Mouse (Mus musculus): Measurements from ENCODE around the gene Nrip1.

The Nrip1 gene

DNA sequence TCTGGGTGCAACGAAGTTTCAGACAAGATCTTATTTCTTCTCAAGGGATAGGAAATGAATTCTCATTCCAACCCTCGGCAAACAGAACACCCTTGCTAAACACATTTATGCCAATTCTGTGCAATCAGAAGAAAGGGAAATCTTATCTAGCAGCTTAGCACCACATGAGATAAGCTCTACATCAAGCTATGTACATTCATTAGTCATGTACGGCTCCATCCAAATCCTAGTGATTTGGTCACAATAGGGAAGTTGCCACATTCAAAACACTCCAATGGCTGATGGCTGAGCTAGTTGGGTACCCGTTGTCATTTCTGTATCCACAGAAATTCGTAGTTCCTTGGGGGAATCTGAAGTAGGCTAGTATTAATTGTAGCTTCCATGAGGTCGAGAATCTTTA, 91.8 kb downstream of the Nrip1 start:
- DNase-seq (ENCODE audit: low read depth): no peak

DNA sequence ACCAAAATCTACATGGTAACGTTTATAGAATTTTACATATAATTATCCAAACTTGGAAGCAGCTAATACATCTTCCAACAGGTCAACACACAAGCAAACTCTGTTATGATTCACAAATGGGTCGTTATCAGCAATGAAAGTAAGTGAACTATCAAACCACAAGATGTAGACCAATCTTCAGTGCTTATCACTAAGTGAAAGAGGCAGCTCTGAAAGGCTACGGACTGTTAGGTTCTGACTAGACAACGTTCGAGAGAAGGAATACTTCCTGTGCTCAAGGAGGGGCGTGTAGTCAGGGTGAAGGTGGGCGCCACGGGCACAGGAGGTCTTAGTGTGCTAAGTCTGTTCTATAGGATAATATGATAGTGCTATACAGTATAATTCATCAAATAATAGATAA, 93.3 kb downstream of the Nrip1 start:
- no peak for DNase-seq (ENCODE audit: low read depth)

DNA sequence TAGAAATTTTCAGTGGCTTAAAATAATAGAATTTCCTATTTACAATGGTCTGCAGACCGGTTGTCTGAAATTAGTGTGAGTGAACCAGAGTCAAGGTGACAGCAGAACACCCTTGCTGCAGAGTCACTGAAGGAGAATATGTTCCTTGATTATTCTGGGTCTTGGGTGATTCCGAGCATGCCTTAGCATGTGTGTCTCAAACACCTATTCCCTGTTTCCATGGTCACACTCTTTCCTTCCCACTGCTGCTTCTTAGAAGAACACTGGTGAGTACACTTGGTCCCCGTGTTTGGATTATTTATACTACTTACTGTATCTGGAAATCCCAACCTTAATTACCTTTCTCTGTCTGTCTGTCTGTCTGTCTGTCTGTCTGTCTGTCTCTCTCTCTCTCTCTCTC, 97.4 kb downstream of the Nrip1 start:
- no peak for DNase-seq (ENCODE audit: low read depth)

DNA sequence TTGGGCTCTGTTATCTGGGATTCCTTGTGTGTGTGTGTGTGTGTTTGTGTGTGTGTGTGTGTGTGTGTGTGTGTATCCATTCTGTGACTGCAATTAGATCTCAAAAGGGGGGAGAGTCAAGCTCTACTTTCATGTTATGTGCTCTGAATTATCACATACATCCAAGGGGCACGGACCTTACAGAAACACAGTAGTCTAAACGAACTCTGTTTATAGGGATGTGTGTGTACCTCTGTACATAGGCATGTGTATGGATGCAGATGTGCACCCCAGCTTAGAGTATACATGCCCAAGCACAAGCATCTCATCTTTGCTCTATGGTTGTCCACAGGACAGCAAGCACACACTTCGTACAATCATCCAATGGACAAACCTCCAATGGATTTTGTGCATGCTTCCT, 98.0 kb downstream of the Nrip1 start:
- DNase-seq (ENCODE audit: low read depth): no peak

DNA sequence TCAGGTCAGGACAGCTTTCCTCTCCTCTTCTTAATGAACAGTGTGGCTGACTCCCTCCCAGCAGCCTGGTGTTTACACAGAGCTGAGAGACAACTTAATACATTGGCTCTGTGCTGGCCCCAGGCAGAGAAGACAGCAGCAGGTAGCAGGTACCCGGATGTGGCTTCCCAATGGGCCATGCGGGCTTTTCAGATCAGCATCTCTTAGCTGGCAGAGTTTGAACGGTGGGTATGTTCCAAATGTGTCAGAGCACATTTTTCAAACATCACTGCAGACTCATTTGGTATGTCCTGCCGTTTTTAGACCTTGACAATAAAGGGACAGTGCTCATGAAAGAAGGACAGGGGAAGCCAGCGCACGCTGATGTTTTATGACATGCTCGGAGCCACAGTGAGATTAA, 98.5 kb downstream of the Nrip1 start:
- no peak for DNase-seq (ENCODE audit: low read depth)

DNA sequence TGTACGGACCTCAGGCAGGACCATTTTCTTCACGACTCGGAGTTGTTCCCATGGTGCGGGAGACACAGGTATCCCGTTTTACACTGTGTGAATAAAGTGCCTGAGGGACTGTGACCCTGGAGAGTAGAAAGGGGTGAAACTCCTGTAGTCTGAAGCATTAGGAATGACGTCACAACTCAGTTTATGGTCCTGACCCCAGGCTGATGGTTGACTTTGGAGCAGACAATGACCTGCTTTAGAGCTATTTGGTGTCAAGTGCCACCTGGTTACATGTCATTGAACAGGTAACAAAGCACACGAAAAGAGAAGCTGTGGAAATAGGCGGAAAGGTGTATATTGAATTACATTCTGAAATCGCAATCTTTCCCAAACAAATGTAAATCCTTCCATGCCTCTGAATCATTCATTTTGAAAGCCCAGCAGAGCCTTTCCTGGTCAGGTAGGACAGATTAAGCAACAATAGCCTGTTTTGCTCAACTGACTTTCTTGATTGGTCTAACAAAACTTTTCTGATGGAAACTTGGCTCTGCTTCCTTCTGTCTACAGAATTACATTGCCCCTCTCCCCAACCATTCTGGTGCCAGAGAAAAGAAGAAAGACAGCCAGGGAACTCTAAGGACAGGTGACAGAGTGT, 106.9 kb downstream of the Nrip1 start:
- no peak for DNase-seq (ENCODE audit: low read depth)

DNA sequence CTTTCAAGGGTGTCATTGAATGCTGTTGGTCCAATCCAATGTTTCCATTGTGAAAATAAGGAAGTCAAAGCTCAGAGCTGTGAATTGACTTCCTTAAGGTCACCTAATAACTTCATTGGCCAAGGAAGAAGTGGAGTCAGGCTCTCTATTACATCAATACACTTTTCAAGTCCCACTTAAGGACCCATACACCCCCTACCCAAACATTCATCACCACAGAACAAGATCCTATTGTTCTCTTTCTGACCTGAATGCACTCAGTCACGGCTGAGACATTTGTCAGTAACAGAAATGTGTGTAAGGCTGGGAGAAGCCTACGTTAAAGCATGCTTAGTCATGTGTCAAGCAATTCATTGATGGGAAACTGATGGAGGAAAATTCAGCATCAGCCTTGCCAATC, 107.8 kb downstream of the Nrip1 start:
- DNase-seq (ENCODE audit: low read depth): no peak

DNA sequence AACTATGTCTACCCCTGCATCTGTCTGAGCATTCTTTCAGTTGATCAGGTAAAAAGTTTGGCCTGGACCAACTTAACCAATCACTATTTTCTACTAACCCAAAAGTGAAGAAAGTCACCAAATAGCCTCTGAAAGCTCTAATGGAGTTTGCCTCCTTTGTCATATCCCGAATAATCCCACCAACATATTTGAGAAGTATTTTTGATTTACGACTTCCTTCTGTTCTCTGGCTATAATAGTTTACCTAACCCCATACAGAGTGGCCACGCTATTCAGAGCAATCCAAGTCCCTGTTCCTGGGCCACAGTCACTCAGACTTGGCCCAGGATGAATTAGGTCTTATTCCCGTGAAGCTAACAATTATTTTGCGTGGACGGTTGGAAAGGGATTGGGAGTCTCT, 108.3 kb downstream of the Nrip1 start:
- DNase-seq (ENCODE audit: low read depth): no peak

DNA sequence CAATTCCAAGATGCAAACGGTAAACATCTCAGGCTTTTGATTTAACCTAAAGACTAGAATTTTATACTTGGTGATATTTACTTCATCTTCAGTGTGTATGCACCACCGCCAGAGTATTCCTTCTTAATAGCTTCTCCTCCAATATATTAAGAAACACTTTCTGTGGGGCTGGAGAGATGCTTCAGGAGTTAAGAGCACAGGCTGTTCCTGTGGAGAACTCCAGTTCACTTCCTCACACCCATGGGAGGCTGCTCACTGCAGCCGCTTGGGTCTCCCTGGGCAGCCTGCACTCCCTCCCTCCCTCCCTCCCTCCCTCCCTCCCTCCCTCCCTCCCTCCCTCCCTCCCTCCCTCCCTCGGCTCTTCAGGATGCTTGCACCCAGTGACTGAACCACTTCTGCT, 110.2 kb downstream of the Nrip1 start:
- DNase-seq (ENCODE audit: low read depth): no peak

DNA sequence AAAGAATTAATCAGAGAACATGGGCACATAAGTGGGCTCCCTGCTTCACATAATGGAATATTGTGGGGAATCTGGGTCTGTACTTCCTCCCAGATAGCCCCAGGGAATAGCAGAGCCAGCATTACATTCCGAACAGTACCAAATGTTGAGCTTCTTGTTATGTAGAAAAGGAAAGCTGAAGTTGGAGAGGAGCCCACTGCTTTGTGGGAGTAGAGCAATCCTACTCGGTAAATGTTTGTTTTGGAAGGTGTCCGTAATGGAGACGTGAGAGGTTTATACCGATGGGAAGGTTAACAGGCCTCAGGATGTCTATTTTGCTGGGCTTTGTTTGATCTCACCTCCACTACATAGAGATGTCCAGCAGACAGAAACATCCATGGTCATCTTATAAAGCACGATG, 113.3 kb downstream of the Nrip1 start:
- no peak for DNase-seq (ENCODE audit: low read depth)

DNA sequence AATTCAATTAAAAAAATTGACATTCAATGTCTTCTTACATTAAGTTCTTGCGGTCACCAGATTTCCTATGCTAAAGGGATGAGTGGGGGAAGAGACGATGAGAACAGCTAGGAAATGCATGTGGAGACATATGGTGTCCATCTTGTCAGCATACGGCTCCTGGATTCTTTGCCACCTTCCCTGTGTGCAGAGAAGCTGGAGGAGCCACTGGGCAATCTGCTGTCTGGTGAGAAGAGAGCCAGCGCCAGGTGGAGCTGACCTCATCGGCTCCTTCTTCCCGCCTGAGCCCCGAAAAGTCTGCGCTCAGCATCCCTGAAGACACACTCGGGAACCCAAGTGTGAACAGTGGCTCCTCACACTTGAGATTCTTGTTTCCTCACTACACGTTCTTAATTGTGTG, 121.8 kb downstream of the Nrip1 start:
- DNase-seq (ENCODE audit: low read depth): no peak

DNA sequence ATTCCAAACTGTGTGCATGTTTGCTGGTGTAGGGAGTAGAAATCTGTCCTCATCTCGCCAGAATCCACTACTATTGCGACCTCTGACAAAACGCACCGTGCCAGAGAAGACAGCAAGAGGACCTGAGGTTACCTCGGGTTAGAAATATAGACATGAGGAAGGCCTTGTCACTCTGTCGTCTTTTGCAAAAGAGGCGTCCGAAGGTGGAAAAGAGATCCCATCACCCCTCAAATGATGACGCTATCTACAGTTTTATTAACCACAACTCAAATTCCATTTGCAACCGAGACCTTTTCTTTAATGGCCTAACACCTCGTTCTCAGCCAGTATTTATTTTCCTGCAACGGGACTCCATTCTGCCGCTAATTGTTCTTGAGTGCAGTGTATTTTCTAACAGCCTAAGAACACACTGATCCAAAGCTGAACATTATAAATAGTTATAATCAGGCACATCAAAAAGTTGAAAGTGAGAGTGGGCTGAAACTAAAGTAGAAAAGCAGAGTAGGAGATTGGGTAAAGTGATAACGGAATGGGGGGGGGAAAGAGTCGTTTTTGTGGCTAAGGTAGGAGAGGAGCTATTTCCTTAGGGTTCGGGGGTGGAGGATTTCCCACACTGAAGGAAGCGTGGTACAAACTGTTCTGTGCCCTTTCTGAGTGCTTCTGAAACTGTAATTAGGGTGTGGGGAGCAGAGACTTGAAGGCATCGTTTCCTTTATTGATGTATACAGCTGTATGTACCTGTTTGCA, 124.1 kb downstream of the Nrip1 start:
- no peak for DNase-seq (ENCODE audit: low read depth)

DNA sequence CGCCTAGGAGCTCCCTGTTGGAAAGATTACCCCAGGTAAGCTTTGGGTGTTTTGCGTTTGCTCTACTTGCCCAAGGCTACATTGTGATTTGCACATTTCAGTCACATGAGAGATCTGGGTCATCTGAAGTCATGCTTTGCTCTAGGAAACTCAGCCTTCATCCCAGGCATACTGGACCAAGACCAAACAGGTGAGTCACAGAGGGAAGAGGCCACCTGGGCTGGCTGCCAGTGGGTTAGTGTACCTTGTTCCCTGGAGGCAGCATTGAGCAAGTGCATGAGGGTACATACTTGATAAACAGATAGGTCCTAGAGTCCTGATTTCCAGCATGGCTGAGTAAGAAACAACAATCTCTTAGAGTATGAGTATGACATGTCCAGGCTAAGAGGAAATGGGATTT, 130.8 kb downstream of the Nrip1 start:
- peak; percentile 30 for DNase-seq (ENCODE audit: low read depth)

DNA sequence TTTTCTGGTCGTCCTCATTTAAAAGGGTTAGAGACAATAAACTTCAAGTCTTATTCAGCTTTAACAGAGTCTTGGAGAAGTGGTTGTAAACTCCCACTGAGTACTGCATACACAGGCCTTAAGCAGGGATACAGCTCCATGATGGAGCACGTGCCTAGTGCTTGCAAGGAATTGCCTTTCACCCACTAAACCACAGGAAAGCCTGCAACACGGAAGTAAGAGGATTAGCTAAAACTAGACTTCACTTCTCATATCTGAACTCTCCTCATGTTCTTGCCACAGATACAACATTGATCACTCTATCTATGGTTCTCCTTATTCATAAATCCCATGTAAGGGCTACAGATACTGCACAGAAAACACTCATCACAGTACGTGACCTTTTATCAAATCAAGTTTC, 132.4 kb downstream of the Nrip1 start:
- DNase-seq (ENCODE audit: low read depth): no peak

DNA sequence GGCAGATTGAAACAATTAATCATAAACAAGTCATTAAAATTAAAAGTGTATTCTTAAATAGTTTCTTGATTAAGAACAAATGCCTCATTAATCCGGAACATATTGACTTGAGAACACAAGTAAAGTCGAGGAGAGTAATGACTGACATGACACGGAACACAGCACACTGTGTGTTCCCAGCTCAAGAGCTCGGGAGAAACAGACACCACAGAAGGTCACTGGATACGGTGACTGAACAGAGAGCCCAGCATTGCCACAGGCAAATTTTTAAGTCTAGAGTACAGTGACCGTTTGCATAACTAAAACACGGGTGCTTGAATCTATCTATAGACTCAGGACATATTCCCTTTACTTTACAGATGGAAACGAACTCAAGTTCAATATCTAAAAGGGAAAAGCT, 134.3 kb downstream of the Nrip1 start:
- no peak for DNase-seq (ENCODE audit: low read depth)

DNA sequence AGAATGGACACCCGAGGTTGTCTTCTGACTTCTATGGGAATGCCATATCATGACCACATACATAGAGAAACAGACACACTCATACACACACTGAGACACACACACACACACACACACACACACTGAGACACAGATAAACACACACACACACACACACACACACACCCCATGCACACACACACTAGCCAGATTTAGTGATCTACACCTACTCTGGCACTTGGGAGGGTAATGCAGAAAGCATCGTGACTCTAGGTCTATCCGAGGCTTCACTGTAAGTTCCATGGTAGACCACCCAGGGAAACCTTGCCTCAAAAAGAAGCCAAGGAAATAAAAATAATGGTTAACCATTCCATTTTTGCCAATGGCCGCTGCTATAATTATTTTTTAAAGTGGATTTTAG, 134.8 kb downstream of the Nrip1 start:
- no peak for DNase-seq (ENCODE audit: low read depth)
